Mouse (Mus musculus) frontal cortex, postnatal 36 days (tissue): ENCODE measurements around the gene Lrrfip1.
A peak's percentile ranks its signal among the peaks of the same experiment; 100 is the strongest.

Experiments
- DNase-seq, 2 experiments: peaks; one replicate each; pipeline ENCODE4 v3.0.0; 2022; ENCODE audit warnings: low spot score in 2 of 2

Gene Lrrfip1

DNA sequence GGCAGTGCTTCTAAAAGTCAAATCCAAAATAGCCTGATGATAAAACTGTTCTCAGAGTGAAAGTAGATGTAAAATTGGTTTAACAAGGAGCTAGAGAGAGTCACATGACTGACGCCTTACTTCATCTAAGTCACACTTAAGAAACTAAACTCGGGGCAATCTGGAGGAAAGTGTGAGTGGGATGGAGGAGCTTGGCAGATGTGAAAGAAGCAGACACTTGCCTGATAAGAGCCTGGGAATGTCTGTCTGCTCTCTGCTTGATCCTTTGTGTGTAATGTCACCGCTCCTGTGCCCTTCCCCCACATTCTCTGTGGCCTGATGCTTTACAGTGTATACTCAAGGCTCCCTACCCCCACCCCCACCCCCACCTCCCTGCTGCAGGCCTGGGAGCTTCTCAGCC is 87.8 kb downstream of the Lrrfip1 start:
- DNase-seq: peak; percentile 42 to 77

- DNase-seq: no peak
Observed at GRCm38 (mm10) chr1:91086748-91087147, 88.2 kb downstream of the Lrrfip1 start.

GRCm38 (mm10) chr1:91088027-91088426 is 89.5 kb downstream of the Lrrfip1 start:
- DNase-seq: no peak

- DNase-seq: no peak
Observed at GRCm38 (mm10) chr1:91088941-91089340, 90.4 kb downstream of the Lrrfip1 start.

DNA sequence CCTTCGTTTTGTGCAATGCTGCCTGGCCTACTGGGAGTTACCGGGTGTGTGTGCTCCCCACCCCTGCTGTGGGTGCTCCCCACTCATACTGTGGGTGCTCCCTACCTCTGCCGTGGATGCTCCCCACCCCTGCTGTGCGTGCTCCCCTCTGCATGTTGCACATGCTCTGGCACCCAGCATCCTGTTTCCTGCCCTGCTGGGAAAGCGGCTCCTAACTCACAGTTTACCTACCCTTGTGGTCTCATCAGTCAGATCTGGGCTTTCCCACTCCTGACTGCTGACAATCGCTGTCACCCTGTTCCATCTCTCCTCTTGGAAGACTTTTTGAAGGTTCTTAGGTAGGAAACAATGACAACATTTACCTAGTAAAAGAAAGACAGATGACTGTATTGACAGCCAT is 91.9 kb downstream of the Lrrfip1 start:
- DNase-seq: no peak

DNA sequence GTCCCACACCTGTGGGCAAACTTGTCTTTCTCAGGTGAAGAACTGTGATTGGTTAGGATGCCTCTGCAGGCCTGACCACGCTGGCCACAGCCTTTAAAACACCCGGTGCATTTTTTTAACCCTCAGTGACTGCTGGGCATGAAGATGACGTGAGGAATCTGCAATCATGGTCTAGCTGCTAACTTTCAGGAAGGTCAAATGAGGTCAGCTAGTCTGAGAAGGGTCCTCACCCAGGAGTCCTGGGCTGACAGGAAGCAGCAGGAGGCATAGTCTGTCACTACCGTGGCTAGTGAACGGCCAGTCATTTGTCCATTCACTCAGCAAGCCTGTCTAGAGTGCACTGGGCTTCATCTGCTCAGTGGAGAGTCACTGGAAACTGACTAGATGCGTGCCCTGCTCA is 93.9 kb downstream of the Lrrfip1 start:
- DNase-seq: no peak

DNA sequence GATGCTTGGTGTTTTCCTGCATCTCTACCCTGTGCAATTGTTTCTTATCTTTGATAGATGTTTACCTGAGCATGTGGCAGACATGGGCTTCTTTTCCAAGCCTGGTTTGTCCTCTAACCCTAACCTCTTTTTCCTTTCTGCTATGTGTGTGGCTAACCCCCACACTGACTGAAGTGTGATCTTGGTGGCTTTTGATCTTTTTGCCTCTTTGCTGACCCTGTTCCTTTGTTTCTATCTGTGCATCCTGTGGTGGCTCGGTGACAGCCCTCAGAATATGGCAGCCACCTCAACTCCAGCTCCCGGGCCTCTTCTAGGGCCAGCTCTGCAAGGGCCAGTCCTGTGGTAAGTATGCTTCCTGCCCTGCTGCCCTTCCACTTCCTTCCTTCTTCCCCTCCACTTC is 94.8 kb downstream of the Lrrfip1 start:
- DNase-seq: no peak

GRCm38 (mm10) chr1:91094001-91094400 is 95.5 kb downstream of the Lrrfip1 start:
- DNase-seq: no peak

DNA sequence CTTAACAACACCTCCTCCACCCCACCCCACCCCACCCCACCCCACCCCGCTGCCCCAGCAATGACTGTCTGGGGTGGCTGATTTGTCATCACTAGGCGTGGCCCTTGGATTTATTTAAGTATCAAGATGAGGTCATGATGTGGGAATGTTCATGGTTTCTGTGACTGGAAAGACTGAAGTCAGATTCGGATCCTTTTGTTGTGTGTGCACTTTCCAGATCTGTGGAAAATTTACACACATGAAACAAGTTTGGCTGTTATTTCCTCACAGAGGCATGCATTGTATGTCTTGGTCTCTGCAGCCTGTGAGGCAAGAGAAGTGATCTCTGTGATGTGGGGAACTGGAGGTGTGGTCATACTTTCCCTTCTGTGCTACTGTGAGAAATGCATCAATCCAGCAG is 96.7 kb downstream of the Lrrfip1 start:
- no peak for DNase-seq

DNA sequence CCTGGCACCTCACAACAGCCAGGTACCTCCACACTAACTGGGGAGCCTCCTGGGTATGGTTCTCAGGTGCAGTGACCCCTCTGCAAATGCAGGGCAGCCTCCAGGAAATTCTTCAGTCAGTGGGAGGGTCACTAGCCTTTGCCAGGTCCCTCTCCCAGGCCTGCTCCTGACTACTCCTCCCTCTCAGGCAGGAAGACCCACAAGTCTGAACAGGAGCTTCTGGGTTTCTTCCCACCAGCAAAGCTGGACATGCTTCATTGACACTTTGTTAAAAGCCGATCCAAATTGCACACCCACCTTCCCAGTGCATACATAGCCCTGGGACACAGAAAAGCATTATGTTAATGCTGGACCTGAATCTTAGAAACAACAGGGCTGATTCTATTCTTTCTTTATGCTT is 97.3 kb downstream of the Lrrfip1 start:
- DNase-seq: no peak

- DNase-seq: no peak
Observed at GRCm38 (mm10) chr1:91096490-91096889, 98.0 kb downstream of the Lrrfip1 start.

GRCm38 (mm10) chr1:91097283-91097834 is 98.8 kb downstream of the Lrrfip1 start:
- DNase-seq: no peak

- DNase-seq: peak; percentile 66 to 70
Observed at GRCm38 (mm10) chr1:91098887-91099286, 100.3 kb downstream of the Lrrfip1 start.

DNA sequence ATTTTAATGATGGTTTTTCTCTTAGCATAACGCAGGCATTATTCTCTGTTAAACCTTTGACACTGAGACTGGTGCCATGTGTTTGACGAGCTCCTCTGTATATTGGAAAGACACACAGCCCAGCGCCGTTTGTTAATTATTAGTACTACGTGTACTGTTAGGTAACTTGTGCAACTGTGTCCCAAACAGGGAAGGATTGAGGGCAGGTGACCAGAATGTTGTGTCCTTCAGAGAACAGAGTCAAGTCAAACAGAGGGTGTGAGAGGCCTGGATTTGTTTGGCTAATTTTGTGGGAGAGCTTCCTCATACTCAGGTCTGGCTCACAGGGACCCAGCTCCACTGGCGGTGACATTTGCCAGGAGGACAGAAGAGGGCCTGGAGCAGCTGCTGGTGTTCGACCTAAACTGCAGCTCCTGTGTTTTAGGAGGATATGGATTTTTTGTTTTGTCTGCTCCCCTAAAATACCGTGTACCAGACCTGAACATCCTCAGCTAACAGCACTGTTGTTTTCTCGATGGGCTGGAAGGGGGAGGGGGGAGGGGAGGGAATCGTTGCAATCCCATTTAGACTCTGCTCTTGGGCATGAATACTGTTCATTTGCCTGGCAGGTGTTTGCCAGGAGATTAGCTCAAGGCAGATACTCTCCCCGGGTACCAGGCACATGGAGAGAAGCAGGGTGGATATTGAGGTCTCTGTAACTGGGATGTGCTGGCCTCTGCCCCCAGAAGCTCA is 103.3 kb downstream of the Lrrfip1 start:
- DNase-seq: no peak

- no peak for DNase-seq
Observed at GRCm38 (mm10) chr1:91103366-91103983, 104.9 kb downstream of the Lrrfip1 start.

GRCm38 (mm10) chr1:91107548-91107947 is 109.0 kb downstream of the Lrrfip1 start:
- DNase-seq: no peak

DNA sequence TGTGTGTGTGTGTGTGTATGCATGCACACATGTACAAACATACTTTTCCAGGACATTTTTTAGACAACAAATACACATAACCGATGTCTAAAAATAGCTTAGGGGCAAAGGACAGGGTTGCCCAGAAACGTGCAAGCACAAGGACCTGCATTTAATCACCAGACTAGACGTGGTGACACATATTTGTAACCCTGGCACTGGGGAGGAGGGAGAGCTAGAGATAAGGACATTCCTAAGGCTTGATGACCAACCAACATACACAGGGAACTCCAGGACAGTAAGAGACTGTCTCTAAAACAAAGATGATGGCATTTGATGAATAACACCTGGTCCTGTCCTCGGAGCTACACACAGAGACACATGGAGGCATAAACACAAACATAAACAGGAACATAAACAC is 110.8 kb downstream of the Lrrfip1 start:
- no peak for DNase-seq

DNA sequence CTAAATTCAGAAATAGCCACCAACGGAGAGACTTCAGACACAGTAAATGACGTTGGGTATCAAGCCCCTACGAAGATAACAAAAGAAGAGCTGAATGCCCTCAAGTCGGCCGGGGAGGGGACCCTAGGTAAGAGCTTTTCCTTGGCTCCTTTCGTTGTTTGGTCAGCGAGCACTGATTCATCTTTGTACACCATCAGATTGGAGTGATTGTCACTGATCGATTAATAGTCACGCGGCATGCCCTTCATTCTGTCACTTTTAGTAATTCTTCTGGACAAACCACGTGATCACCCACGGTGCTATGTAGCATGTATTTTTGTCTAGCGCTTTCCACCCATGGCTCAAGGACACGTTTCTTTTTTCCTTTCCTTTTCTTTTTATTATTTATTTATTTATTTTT is 113.6 kb downstream of the Lrrfip1 start:
- DNase-seq: no peak

DNA sequence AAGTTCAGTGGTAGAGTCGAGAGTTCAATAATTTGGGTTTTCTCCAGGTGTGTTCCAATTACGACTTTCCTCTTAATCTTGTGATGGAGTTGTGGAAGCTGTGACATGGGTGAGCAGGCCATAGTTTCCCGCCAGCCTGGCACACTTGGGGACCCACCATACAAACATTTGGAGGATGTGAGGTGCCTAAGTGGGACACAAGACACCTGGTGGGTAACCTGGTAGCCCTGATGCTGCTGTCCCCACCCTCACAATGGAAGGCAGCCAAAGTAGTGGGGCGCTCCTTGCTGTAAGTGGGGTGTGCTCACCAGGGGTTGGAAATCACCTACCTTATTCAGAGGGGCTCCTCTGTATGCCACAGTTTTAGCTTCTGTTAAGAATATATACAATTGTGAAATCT is 114.1 kb downstream of the Lrrfip1 start:
- DNase-seq: no peak

DNA sequence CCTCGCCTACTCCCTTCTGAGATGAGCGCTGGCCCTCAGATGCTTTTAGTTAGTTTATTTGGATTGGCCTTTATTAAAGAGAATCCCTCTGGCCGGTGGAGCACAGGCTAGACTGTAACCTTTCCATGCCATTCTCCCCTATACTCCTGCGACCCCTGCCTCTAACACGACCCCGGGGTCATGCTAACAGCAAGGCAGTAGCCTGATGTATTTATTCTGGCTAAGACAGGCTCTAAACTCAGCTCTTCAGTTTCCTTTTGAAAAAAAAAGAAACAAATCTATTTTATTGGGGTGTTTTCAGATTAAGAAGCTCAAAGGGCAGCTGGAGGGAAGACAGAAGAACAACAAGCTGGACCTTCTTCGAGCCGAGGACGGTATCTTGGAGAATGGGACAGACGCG is 123.6 kb downstream of the Lrrfip1 start:
- DNase-seq: no peak

DNA sequence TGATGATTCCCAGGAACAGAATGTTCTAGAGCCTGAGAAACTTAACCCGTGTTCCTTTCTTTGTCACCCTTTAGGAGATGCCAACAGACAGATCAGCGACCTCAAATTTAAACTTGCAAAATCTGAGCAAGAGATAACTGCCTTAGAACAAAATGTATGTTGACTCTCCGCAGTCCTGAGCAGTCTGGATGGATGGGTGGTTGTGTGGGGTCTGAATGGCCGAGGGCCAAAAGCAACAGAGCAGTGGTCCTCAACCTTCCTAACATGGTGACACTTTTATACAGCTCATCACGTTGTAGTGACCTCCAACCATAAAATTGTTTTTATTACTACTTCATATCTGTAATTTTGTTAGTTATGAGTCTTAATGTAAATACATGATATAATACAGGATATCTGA is 124.5 kb downstream of the Lrrfip1 start:
- DNase-seq: no peak

GRCm38 (mm10) chr1:91123466-91123865 is 124.9 kb downstream of the Lrrfip1 start:
- no peak for DNase-seq

- DNase-seq: no peak
Observed at GRCm38 (mm10) chr1:91128849-91129248, 130.3 kb downstream of the Lrrfip1 start.
